Mouse (Mus musculus) hindbrain, postnatal 0 days (tissue): ENCODE results near the gene Depdc5. TPM values are rescaled to one million over a fixed set of nuclear protein-coding genes. Genes with fewer than 3 reads are reported as not detected.

Experiments
- ATAC-seq: fragments of 200-750 bp; cut with Nextera tagmentation; 2 replicates; pipeline ENCODE4 v1.8.0; 2017; ENCODE audit warnings: mild to moderate bottlenecking, moderate TSS enrichment, moderate library complexity
- DNase-seq: peaks from one replicate; pipeline ENCODE4 v3.0.0-alpha.2; 2015; ENCODE audit warnings: low spot score
- H3K27ac ChIP-seq: fragments of 300-500 bp; sonication (generic); 2 replicates; pipeline ENCODE4 v1.5.1; 2014; ENCODE audit warnings: mild to moderate bottlenecking
- H3K27me3 ChIP-seq: fragments of 300-500 bp; sonication (generic); 2 replicates; pipeline ENCODE4 v1.6.1; 2014; ENCODE audit warnings: low read length, mixed read lengths; ENCODE audit not compliant: insufficient read depth
- H3K36me3 ChIP-seq: fragments of 300-500 bp; sonication (generic); 2 replicates; pipeline ENCODE4 v1.6.1; 2014; ENCODE audit warnings: low read length, mixed read lengths; ENCODE audit not compliant: insufficient read depth
- H3K4me1 ChIP-seq: fragments of 300-500 bp; sonication (generic); 2 replicates; pipeline ENCODE4 v1.6.1; 2014; ENCODE audit warnings: antibody characterized with exemption, low read length, mixed read lengths; ENCODE audit not compliant: insufficient read depth
- H3K4me2 ChIP-seq: fragments of 300-500 bp; sonication (generic); 2 replicates; pipeline ENCODE4 v1.6.1; 2014; ENCODE audit warnings: low read depth, mild to moderate bottlenecking, low read length, moderate library complexity, mixed read lengths
- H3K4me3 ChIP-seq: fragments of 300-500 bp; sonication (generic); 2 replicates; pipeline ENCODE4 v1.5.1; 2014; ENCODE audit warnings: low read length
- H3K9ac ChIP-seq: fragments of 300-500 bp; sonication (generic); replicated peaks from 2 replicates; pipeline ENCODE4 v1.6.1; 2014; ENCODE audit warnings: mild to moderate bottlenecking, low read length, moderate library complexity, mixed read lengths
- H3K9me3 ChIP-seq: fragments of 300-500 bp; sonication (generic); 2 replicates; pipeline ENCODE4 v1.6.1; 2016; ENCODE audit warnings: low read length, mixed read lengths
- CTCF ChIP-seq: IDR thresholded peaks from 2 replicates; pipeline ENCODE4 v1.5.1; 2016; ENCODE audit warnings: antibody characterized with exemption, control low read depth, low read depth
- WGBS: fragments of 180-500 bp; shearing (Covaris S2); extraction: QIAGEN DNeasy Blood & Tissue Kit; methylation state at CpG from one replicate; pipeline ENCODE4 v1.1.7; 2014; 5-methylcytosine and 5-hydroxymethylcytosine counted together
- polyA plus RNA-seq: library from polyadenylated mRNA; unstranded; fragments of >200 nt; fragmentation: Nextera tagmentation; extraction: Ambion mirVana; gene quantifications from 2 replicates; pipeline ENCODE4 v1.2.1, GENCODE M21; 2015
- total RNA-seq: library from RNA; depleted of rRNA; stranded (reverse); fragments of >200 nt; gene quantifications from 2 replicates; pipeline ENCODE4 v1.2.3, GENCODE M21; 2014

Depdc5 gene
- total and polyA plus RNA-seq, 2 experiments from 2014 or later, result 15.8 to 35.7 TPM

- Histone ChIP-seq H3K4me2 (peak overlapping the region; percentile 41), H3K9me3 (no peaks in the 10 kb centered on the region), H3K4me3 (no peak overlapping the region), H3K9ac (no peak overlapping the region; the same call in 1 of the 2 replicates), H3K36me3 (0 out of 2 replicates have a peak, but pooled peaks cover 2% of the 10 kb centered on the region), H3K27ac (no peak overlapping the region), H3K4me1 (peaks cover 9% of the 10 kb centered on the region), H3K27me3 (no peaks in the 10 kb centered on the region)
- WGBS, result 86% methylated on average over 2 of the region's 2 CpGs
- DNase-seq (no peak), ATAC-seq (no peak)
- TF ChIP-seq CTCF, result peak; percentile 56
Measured at GRCm38 (mm10) chr5:33021622-33022021, 158.1 kb downstream of the Depdc5 start.

- H3K4me2 ChIP-seq, result no peak overlapping the region
- no peak overlapping the region for H3K27ac ChIP-seq
- ATAC-seq (no peak), DNase-seq (no peak)
- TF ChIP-seq CTCF, result no peak
- WGBS, result 93% methylated on average over 4 of the region's 4 CpGs
- H3K27me3 ChIP-seq, result no peaks in the 10 kb centered on the region
- 0 out of 2 replicates have a peak, but pooled peaks cover 2% of the 10 kb centered on the region for H3K36me3 ChIP-seq
- H3K4me1 ChIP-seq, result peaks cover 4% of the 10 kb centered on the region; the same call in 1 of the 2 replicates
- no peak overlapping the region for H3K9ac ChIP-seq
- H3K9me3 ChIP-seq, result no peaks in the 10 kb centered on the region
- no peak overlapping the region for H3K4me3 ChIP-seq
Measured at GRCm38 (mm10) chr5:33023337-33023736, 159.8 kb downstream of the Depdc5 start.

GRCm38 (mm10) chr5:33024474-33024873, 161.0 kb downstream of the Depdc5 start:
- 75% methylated on average over 5 of the region's 5 CpGs for WGBS
- Histone ChIP-seq H3K27ac (no peak overlapping the region), H3K9ac (no peak overlapping the region), H3K27me3 (no peaks in the 10 kb centered on the region), H3K4me3 (no peak overlapping the region), H3K9me3 (no peaks in the 10 kb centered on the region), H3K4me1 (peaks cover 4% of the 10 kb centered on the region; the same call in 1 of the 2 replicates), H3K4me2 (no peak overlapping the region), H3K36me3 (0 out of 2 replicates have a peak, but pooled peaks cover 2% of the 10 kb centered on the region)
- TF ChIP-seq CTCF, result no peak
- DNase-seq (no peak), ATAC-seq (no peak)

GRCm38 (mm10) chr5:33028656-33029055, 165.2 kb downstream of the Depdc5 start:
- Histone ChIP-seq H3K27ac (0 out of 2 replicates have a peak overlapping the region, but pooled peaks have one; percentile 45), H3K27me3 (no peaks in the 10 kb centered on the region), H3K9me3 (no peaks in the 10 kb centered on the region), H3K36me3 (no peaks in the 10 kb centered on the region), H3K4me3 (no peak overlapping the region), H3K4me2 (no peak overlapping the region), H3K9ac (no peak overlapping the region), H3K4me1 (peaks cover 12% of the 10 kb centered on the region; the same call in 1 of the 2 replicates)
- WGBS, result 55% methylated on average over 2 of the region's 2 CpGs
- no peak for TF ChIP-seq CTCF
- no peak for ATAC-seq
- DNase-seq, result no peak

GRCm38 (mm10) chr5:33030425-33031175, 167.1 kb downstream of the Depdc5 start:
- no peak overlapping the region for H3K4me3 ChIP-seq
- H3K4me1 ChIP-seq, result peaks cover 12% of the 10 kb centered on the region; the same call in 1 of the 2 replicates
- DNase-seq (peak; percentile 82), ATAC-seq (peak; percentile 57)
- H3K27ac ChIP-seq, result peak overlapping the region; percentile 52; the same call in 1 of the 2 replicates
- no peaks in the 10 kb centered on the region for H3K36me3 ChIP-seq
- no peak overlapping the region for H3K4me2 ChIP-seq
- no peak overlapping the region for H3K9ac ChIP-seq
- no peak for TF ChIP-seq CTCF
- 40% methylated on average over 4 of the region's 4 CpGs for WGBS
- H3K9me3 ChIP-seq, result no peaks in the 10 kb centered on the region
- no peaks in the 10 kb centered on the region for H3K27me3 ChIP-seq

GRCm38 (mm10) chr5:33032036-33032773, 168.7 kb downstream of the Depdc5 start:
- no peak overlapping the region for H3K4me3 ChIP-seq
- no peaks in the 10 kb centered on the region for H3K27me3 ChIP-seq
- H3K9ac ChIP-seq, result no peak overlapping the region
- H3K4me1 ChIP-seq, result peaks cover 12% of the 10 kb centered on the region; the same call in 1 of the 2 replicates
- H3K9me3 ChIP-seq, result no peaks in the 10 kb centered on the region
- no peak overlapping the region; the same call in 1 of the 2 replicates for H3K27ac ChIP-seq
- DNase-seq (no peak), ATAC-seq (no peak)
- no peak for TF ChIP-seq CTCF
- no peaks in the 10 kb centered on the region for H3K36me3 ChIP-seq
- no peak overlapping the region for H3K4me2 ChIP-seq
- WGBS, result 80% methylated on average over 10 of the region's 10 CpGs
